Comparison of ENCODE assay signal across 14 mouse cellular contexts in genomic region chr4:97491248-97491804, GRCm38 (mm10).
"Had no signal": no experiment of that assay in that cellular context is flagged by ENCODE, and none has a peak within 500 bp of the region (broad histone marks: within the 10 kb centered on the region; RNA-seq: fewer than 3 reads in every experiment).

No protein-coding gene starts in this region.

- H3K27ac ChIP-seq: left cerebral cortex, adult 2 months; limb, embryonic 10.5 days; lung, embryonic 15.5 days; midbrain, embryonic 12.5 days; neural tube, embryonic 15.5 days had no signal

- H3K4me1 ChIP-seq: lung, embryonic 15.5 days; midbrain, embryonic 12.5 days; neural tube, embryonic 15.5 days had no signal

- H3K4me2 ChIP-seq: lung, embryonic 15.5 days; midbrain, embryonic 12.5 days; neural tube, embryonic 15.5 days had no signal

- H3K9me3 ChIP-seq: limb, embryonic 10.5 days; lung, embryonic 15.5 days; midbrain, embryonic 12.5 days; neural tube, embryonic 15.5 days had no signal

- H3K36me3 ChIP-seq: limb, embryonic 10.5 days; lung, embryonic 15.5 days; midbrain, embryonic 12.5 days; neural tube, embryonic 15.5 days had no signal

- ATAC-seq: hindbrain, embryonic 16.5 days had no signal

- DNase-seq: kidney, adult 8-10 months; kidney, postnatal 25 days; lung, postnatal 14 days; right cerebral cortex, postnatal 4 days; spleen, adult 18-20 months; thymus, adult 2 months; thymus, postnatal 25 days had no signal

- H3K9ac ChIP-seq: lung, embryonic 15.5 days; midbrain, embryonic 12.5 days; neural tube, embryonic 15.5 days had no signal

- H3K27me3 ChIP-seq: lung, embryonic 15.5 days; midbrain, embryonic 12.5 days; neural tube, embryonic 15.5 days had no signal

- H3K4me3 ChIP-seq: left cerebral cortex, adult 2 months; limb, embryonic 10.5 days; lung, embryonic 15.5 days; midbrain, embryonic 12.5 days; myocyte; neural tube, embryonic 15.5 days had no signal
